Mouse (Mus musculus) ZHBTc4 (cell line): ENCODE measurements around the gene Ube2e2.

Source experiments
- DNase-seq: peaks from one replicate; pipeline ENCODE4 v3.0.0-alpha.2; 2011; ENCODE audit warnings: low read depth, low spot score

The Ube2e2 gene

DNA sequence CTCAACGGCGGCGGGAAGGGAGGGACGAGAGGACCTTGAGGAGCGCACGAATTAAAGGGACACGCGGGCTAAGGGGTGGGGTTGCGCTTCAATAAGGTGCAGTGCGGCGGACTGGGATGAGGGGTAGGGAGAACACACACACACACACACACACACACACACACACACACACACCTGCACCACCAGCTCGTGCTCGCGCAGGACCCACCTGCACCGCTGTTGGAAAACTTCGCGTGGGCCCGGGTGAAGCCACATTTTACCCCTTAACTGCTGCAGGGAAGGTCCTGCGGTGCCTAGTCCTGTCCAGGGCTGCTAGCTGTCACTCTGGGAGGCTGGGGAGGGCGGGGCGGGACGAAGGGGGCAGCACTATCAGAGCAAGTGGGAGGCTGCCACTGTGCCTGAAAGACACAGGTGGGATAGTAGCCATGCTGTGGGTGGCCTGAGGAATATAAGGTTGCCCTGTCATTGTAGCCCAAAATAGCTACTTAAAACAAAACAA, at the start of gene Ube2e2:
Ube2e2 (minus strand) TSS at position 321 of the 499 bp plus-strand sequence.
- DNase-seq, result no peak

DNA sequence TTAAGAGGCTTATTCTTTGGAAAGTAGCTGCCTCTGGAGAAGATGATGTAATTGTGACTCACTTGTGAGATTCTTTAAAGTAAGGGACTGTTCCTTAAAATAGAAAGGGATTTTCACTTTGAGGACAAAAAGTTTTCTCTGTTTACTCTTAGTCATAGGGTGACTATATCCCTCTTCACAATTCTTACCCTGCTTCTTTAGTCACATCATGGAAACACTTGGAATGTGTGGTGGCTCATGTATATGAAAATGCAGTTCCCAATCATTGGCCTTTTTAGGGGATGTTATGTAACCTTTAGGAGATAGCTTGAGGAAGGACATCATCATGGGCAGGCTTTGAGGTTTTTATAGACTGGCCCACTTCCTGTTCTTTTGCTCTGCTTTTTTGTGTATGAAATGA, 46.0 kb upstream of the Ube2e2 start:
- DNase-seq, result no peak

DNA sequence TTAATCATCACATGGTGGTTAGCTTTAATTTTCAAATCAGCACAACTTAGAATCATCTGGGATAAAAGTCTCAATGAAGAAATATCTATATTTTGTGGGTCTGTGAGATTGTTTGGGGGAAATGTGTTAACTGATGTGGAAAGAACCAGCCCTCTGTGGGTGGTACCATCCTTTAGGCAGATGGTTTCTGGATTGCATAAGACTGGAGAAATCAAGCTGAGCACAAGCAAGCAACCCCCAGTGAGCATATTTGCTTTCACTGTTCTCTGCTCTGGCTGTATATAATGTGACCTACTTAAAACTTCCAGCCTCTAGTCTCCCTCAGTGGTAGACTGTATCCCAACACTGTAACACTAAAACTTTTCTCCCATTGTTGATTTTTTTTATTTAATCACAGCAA, 9.5 kb upstream of the Ube2e2 start:
- no peak for DNase-seq

DNA sequence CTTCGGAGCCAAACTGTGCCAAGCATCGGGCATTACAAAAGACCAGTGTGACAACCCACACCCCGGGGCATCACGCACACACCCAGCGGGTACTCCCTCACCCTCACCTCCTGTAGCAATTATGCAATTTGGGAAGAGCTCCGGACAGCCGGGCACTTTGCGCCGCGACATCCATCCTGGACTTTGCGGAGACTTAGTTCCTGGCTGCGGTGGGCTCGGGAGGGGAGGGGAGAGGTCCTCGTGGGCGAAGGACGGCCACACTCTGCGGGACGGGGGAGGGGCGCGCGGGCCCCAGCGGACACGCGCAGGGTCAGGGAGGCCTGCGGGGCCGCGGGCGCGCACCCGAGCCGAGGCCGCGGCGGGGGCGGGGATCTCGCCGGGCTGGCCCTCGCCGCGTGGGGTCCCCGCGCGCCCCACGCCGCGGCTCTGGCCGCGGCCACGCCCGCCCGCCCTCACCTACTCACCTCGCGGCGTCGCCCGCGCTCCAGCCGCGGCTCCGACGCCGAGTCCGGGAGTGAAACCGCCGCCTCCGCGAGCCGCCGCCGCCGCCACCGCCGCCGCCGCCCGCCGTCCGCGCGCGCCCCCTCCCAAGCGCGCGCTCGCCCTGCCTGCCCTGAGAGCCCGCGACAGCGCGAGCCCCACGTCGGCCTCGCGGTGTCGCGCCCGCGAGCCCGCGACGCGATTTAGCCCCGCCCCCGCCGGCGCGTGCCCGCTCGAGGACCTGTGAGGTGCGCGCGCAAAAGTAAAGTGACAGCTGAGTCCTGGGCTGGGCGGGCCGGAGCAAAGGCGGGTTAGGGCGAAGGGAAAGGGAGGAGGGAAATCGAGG, 733 bp downstream of the Ube2e2 start:
- DNase-seq, result peak; percentile 95

DNA sequence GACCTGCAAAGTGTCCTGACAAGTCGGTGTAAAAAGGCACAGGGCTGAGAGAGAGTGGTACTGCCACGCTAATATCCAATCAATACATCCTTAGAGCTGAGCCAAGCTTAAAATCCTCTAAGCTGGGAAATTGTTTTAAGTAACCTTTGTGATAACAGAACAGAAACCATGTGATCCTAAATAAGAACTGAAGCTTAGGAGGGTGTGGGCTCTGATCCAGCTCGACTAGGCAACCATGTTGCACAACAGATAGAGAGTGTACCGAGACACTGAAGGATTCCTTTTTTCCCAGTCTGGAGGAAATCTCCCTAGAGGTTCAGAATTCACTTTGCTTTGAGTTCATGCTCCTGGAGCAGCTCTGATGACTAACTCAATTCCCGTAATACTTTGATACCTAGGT, 4.5 kb downstream of the Ube2e2 start:
- DNase-seq, result no peak

DNA sequence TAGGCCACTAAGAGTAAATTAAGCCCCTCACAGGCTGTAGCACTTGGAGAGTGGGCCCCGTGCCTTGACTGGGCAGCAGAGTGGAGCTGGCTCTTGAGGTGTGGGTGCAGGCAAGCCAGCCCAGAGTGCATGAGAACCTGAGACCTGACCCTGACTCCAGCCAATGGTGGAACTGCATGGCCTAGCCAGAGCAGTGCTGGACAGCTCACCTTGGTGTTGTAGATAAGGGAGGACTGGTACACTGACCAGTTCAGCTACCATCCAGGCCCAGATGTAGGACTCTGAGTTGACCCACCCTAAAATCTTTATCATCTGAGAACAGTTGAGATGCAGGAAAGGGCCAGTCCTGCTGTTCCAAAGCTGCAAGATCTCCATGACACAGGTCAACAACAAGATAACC, 11.6 kb downstream of the Ube2e2 start:
- DNase-seq, result no peak

GRCm38 (mm10) chr14:18870716-18871115, 23.4 kb downstream of the Ube2e2 start:
- DNase-seq, result no peak

GRCm38 (mm10) chr14:18828661-18829060, 65.4 kb downstream of the Ube2e2 start:
- DNase-seq, result no peak

GRCm38 (mm10) chr14:18826753-18827152, 67.3 kb downstream of the Ube2e2 start:
- no peak for DNase-seq

GRCm38 (mm10) chr14:18820713-18821112, 73.4 kb downstream of the Ube2e2 start:
- DNase-seq, result no peak

GRCm38 (mm10) chr14:18796857-18797256, 97.2 kb downstream of the Ube2e2 start:
- DNase-seq, result no peak

GRCm38 (mm10) chr14:18795787-18796186, 98.3 kb downstream of the Ube2e2 start:
- peak; percentile 35 for DNase-seq

- DNase-seq, result no peak
Measured at GRCm38 (mm10) chr14:18778993-18779675, 114.9 kb downstream of the Ube2e2 start.

DNA sequence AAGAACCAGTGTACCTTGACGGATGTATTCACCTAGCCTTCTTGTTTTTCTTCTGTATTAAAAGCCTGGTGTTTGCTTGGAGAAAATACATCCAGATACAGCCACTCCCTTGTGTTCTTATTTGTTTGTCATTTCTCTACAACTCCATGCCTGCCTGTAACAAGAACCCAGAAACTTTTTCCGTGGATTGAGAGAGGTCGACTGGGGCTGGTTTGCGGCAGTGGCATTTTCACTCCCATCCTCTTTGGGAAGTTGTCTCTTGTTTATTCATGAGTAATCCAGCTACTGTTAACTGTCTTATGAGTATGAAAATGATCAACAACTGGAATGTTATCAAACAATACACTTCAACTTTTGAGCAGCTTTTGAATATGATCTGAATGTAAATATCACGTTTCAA, 115.8 kb downstream of the Ube2e2 start:
- no peak for DNase-seq

GRCm38 (mm10) chr14:18776132-18776531, 117.9 kb downstream of the Ube2e2 start:
- no peak for DNase-seq

GRCm38 (mm10) chr14:18773724-18774123, 120.3 kb downstream of the Ube2e2 start:
- no peak for DNase-seq

DNA sequence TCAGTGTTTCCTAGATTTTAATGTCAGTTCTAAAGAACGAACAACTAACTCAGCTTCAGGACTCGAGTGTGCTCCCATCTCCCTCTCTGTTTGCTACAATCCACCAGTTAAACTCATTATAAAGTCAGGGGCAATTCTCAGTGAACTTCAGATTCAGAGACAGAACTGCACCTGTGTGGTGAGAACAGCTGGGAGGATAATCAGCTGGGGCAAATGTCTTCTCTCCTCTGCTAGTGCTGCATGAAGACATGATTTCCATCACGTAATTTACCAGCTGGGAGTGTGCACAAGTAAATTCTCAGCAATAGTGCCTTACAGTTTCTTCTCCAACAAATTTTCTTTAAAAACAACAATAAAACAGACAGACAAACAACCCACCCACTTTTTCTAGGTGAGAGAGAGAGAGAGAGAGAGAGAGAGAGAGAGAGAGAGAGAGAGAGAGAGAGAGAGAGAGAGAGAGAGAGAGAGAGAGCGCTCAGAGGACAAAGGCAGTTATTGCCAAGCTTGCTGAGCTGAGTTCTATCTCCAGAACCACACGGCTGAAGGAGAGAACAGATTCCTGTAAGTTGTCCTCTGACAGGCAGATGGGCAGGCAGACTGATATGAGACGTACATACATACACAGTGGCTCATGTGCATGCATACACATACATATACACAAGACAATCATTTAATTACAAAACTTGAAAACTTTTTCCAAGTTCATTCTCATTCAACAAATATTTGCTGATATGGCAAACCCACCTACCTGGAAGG, 134.3 kb downstream of the Ube2e2 start:
- DNase-seq, result no peak

GRCm38 (mm10) chr14:18758595-18759532, 135.2 kb downstream of the Ube2e2 start:
- DNase-seq, result no peak

DNA sequence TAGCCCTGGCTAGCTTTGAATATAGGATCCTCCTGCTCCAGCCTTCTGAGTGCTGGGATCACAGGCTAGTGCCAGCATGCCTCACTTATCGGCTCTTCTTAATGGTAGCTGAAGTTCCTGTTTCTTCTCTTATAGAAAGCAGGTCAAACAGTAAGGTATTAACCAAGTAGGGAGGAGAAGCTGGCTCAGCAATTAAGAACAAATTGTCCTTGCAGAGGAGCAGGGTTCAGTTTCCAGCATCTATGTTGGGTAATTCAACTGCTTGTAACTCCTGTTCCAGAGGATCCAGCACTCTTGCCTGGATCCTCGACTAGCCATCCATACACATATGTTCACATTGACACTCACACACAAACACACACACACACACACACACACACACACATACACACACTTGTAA, 136.1 kb downstream of the Ube2e2 start:
- DNase-seq, result no peak

DNA sequence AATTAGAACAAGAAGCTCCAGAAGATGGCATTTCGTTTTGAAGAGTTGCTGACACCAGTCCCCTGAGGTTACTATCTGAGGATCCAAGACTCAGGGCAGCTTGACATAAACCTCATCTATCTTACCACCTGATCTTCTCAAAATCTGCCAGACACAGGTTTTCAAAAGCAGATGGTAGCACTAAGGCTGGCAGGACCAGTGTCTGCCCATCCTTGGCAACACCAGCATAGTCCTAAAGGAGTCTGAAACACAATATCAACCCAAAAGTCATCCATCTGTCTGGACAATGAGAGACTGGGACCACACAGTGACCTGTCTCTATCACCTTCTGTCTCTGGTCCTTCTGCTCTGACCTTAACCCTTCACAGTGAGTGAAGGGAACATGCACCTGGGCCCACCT, 138.7 kb downstream of the Ube2e2 start:
- no peak for DNase-seq

DNA sequence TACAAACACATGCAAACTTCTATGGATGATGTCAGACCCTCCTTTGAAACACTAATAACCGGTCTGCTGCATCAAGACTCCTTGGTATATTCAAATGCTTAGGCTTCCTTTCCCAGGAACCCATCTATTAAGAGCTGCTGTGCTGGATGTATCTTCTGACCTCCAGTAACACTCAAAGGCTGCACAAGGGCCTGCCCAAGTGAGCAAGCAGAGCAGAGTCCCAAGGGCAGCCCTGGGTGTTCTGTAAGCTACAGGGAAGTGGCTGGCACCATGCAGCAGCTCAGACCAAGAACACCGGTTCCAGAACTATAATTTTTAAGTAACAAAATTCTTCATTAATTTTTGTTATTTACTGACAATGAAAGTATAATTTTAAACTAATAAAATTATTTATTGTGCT, 139.5 kb downstream of the Ube2e2 start:
- DNase-seq, result no peak
